Mouse (Mus musculus) C2C12 (cell line): ENCODE data around the gene Polr2c.

Experiments used
- CEBPB ChIP-seq: IDR thresholded peaks from one replicate; pipeline ENCODE4 v1.6.1; 2011; ENCODE audit warnings: low read depth, mild to moderate bottlenecking, control low read depth, moderate library complexity
- CTCF ChIP-seq: IDR thresholded peaks from one replicate; pipeline ENCODE4 v1.5.1; 2011; ENCODE audit not compliant: control insufficient read depth, insufficient read depth, insufficient read length
- FOSL1 ChIP-seq: IDR thresholded peaks from one replicate; pipeline ENCODE4 v1.8.0; 2011; ENCODE audit warnings: mild to moderate bottlenecking, low read length; ENCODE audit not compliant: poor library complexity, insufficient read depth, severe bottlenecking
- MAX ChIP-seq: IDR thresholded peaks from one replicate; pipeline ENCODE4 v1.6.1; 2011; ENCODE audit warnings: mild to moderate bottlenecking, control low read depth
- MYOD1 ChIP-seq: IDR thresholded peaks from one replicate; pipeline ENCODE4 v1.6.1; 2011; ENCODE audit warnings: low read depth; ENCODE audit not compliant: control insufficient read depth, insufficient read length

DNA sequence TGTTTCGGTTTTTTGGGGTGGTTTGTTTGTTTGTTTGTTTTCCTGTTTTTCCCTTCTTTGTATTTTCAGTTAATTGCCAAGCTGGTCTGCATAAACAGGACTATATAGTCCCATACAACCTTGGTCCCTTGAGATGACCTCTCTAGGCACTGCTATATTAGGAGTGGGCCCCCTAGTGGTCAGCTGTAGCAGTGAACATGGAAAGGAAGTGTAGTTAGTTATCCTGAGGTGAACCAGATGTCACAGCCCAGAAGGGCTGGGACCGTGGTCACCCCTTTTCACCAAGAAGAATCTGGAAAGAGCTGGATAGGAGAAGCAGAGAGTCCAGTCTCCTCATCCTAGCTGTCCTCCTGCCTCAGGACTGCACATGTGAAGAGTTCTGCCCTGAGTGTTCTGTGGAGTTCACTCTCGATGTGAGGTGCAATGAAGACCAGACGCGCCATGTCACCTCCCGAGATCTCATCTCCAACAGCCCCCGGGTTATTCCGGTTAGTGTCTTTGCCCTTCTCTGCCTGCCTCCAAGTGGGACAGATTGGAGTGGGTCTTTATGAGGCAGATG is 4.2 kb downstream of the Polr2c start:
- TF ChIP-seq CEBPB = no peak
- TF ChIP-seq CTCF = peak; percentile 58
- TF ChIP-seq MYOD1 = no peak
- TF ChIP-seq MAX = no peak
- TF ChIP-seq FOSL1 = no peak
